Comparison of ENCODE assay signal across 17 mouse cellular contexts in the genomic region with DNA sequence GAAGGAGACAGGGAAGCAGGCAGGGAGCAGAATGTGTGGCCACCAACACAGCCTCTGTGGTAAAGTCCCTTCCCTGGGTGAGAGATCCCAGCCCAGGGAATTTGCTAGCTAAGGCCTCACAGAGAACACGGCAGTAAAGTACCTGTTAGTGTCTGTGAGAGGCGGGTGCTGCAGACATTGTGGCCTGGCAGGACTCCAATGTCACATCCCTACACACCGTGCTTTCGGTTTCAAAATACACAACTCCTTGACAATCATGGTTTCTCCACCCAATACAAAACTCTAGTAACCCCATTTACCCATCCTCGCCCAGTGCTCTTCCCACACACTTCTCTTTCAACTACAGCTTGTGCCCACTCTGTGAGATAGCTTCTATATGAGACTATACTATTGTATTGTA. TPM values are rescaled to one million over a fixed set of nuclear protein-coding genes. Genes with fewer than 3 reads are reported as not detected.
DNase-seq lines count a peak whose midpoint lies in the region; ATAC-seq lines count a peak whose summit lies in the region.
"Had no signal": no experiment of that assay in that cellular context is flagged by ENCODE, and none has a peak within 500 bp of the region (broad histone marks: within the 10 kb centered on the region; RNA-seq: fewer than 3 reads in every experiment).

No protein-coding gene starts in this region.

- peak; percentile 80 for ATAC-seq in CD4-positive, CD25-positive, alpha-beta regulatory T cell, adult 4 months
- 0 out of 2 replicates have a peak, but pooled peaks have one; percentile 18 for ATAC-seq in common myeloid progenitor, adult 5-6 weeks (replicated peaks; ENCODE audit: low read depth, poor library complexity, severe bottlenecking)
- ATAC-seq: forebrain, embryonic 13.5 days; Patski had no signal

- DNase-seq in 416B (ENCODE audit: low read depth): peak; percentile 28
- DNase-seq in naive thymus-derived CD4-positive, alpha-beta T cell, adult 2 months (ENCODE audit: low read depth): peak; percentile 37
- DNase-seq in retina, postnatal 1 day: no peak
- no peak for DNase-seq in thymus, postnatal 10 days (ENCODE audit: low spot score in 2 of 2)
- DNase-seq in cerebellum, adult 11-12 months: no peak
- DNase-seq: adrenal gland, adult 8-10 months; cerebellum, adult 11 months; cerebellum, adult 9-11 months; cerebellum, postnatal 36 days; forebrain, postnatal 0 days; gastrocnemius, postnatal 36 days; heart, adult 11 months; heart, postnatal 36 days had no signal

RNA-seq across cellular contexts. Expression of a gene that starts 32.7 kb away (rescaled TPM):
- 1 to 10 TPM; 5.9 to 6.7 TPM for polyA plus RNA-seq in CD4-positive, CD25-positive, alpha-beta regulatory T cell, adult 4 months (2017; shearing (Covaris generic))
- 0.09 TPM in 1 of 2 replicates, not detected in the other for total RNA-seq in common myeloid progenitor, adult 5-6 weeks (2017)

Comparison
In these comparisons a context has a peak if more than half of its experiments do, and no peak if none do; other contexts are left out.
1. DNase-seq: peak in 416B (single experiment) and naive thymus-derived CD4-positive, alpha-beta T cell, adult 2 months (single experiment); none in retina, postnatal 1 day (single experiment), thymus, postnatal 10 days (0 of 2) and cerebellum, adult 11-12 months (single experiment).